Mouse (Mus musculus) lung, embryonic 15.5 days (tissue): ENCODE results near the gene Tdg. TPM values are rescaled to one million over a fixed set of nuclear protein-coding genes. Genes with fewer than 3 reads are reported as not detected.

Experiments used
- ATAC-seq: fragments of 200-750 bp; cut with Nextera tagmentation; 2 replicates; pipeline ENCODE4 v1.8.0; 2017; ENCODE audit warnings: moderate number of reproducible peaks, borderline replicate concordance; ENCODE audit not compliant: low FRiP score, low TSS enrichment; ENCODE audit errors: extremely low read depth
- H3K27ac ChIP-seq: fragments of 300-500 bp; sonication (generic); 2 replicates; pipeline ENCODE4 v1.5.1; 2015; ENCODE audit warnings: moderate library complexity, mild to moderate bottlenecking, inconsistent platforms
- H3K27me3 ChIP-seq: fragments of 300-500 bp; sonication (generic); 2 replicates; pipeline ENCODE4 v1.6.1; 2015; ENCODE audit warnings: inconsistent platforms
- H3K36me3 ChIP-seq: fragments of 300-500 bp; sonication (generic); 2 replicates; pipeline ENCODE4 v1.6.1; 2015; ENCODE audit warnings: inconsistent platforms
- H3K4me1 ChIP-seq: fragments of 300-500 bp; sonication (generic); 2 replicates; pipeline ENCODE4 v1.6.1; 2015; ENCODE audit warnings: inconsistent platforms
- H3K4me2 ChIP-seq: fragments of 300-500 bp; sonication (generic); 2 replicates; pipeline ENCODE4 v1.6.1; 2015; ENCODE audit warnings: inconsistent platforms, mild to moderate bottlenecking, moderate library complexity
- H3K4me3 ChIP-seq: fragments of 300-500 bp; sonication (generic); 2 replicates; pipeline ENCODE4 v1.5.1; 2015; ENCODE audit warnings: mild to moderate bottlenecking, inconsistent platforms
- H3K9ac ChIP-seq: fragments of 300-500 bp; sonication (generic); 2 replicates; pipeline ENCODE4 v1.6.1; 2015; ENCODE audit warnings: inconsistent platforms
- H3K9me3 ChIP-seq: fragments of 300-500 bp; sonication (generic); 2 replicates; pipeline ENCODE4 v1.6.1; 2016; ENCODE audit warnings: inconsistent platforms
- WGBS: fragments of 180-500 bp; shearing (Covaris S2); methylation state at CpG from one replicate; pipeline ENCODE4 v1.1.7; 2015; 5-methylcytosine and 5-hydroxymethylcytosine counted together
- polyA plus RNA-seq: library from polyadenylated mRNA; unstranded; fragments of >200 nt; fragmentation: Nextera tagmentation; extraction: Ambion mirVana; gene quantifications from 2 replicates; pipeline ENCODE4 v1.2.1, GENCODE M21; 2015

The Tdg gene
- polyA plus RNA-seq, 1 experiment from 2014 or later = 131 TPM

DNA sequence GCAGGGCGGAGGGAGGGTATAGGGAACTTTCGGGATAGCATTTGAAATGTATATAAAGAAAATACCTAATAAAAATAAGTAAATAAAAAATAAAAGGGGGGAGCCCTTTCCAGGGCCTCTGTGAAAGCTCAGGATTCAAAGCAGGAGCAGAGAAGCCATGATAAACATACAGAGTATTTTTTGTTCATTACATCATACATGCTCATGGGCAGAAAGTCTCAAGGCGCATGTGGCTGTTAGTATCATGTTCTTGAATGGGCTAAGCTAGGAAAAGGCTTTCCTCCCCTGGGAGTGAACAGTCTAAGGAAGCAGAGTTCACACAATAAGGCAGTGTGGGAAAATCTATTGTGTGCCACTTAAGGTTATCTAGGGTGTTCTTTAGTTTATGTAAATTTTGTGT, 6.7 kb downstream of the Tdg start:
- Histone ChIP-seq H3K4me1 (peaks cover 3% of the 10 kb centered on the region), H3K27me3 (no peaks in the 10 kb centered on the region), H3K9ac (no peak overlapping the region), H3K27ac (no peak overlapping the region), H3K9me3 (no peaks in the 10 kb centered on the region), H3K36me3 (peaks cover 60% of the 10 kb centered on the region), H3K4me2 (no peak overlapping the region), H3K4me3 (no peak overlapping the region)
- WGBS = 95% methylated on average over 3 of the region's 3 CpGs
- no peak for ATAC-seq

DNA sequence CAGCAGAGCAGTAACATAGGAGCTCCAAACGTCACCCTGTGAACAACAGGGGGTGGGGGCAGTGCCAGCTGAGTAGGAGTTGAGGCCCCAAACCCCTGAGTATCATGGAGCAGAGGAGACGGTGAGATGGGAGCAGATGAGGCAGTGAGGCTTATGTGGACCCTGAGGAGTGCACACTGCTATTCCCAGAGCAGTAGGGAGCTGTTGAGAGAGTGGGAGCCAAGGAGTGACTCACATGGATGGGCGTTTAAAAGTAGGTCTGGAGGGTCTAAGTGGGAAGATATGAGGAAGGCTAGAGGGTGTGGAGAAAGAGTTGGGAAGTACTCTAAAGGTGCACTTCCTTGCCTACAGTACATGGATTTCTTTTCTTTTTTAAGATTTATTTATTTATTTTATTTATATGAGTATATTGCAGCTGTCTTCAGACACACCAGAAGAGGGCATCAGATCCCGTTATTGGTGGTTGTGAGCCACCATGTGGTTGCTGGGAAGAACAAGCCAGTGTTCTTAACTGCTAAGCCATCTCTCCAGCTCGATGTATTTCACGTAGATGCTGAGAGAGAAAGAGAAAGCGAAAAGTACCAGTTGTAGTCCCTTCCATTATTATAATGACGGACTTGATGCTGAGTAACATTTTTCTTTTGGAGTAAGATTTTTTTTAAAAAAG, 9.5 kb downstream of the Tdg start:
- Histone ChIP-seq H3K27me3 (no peaks in the 10 kb centered on the region), H3K36me3 (peaks cover 68% of the 10 kb centered on the region), H3K4me1 (no peaks in the 10 kb centered on the region), H3K4me3 (no peak overlapping the region), H3K9ac (no peak overlapping the region), H3K9me3 (no peaks in the 10 kb centered on the region), H3K27ac (no peak overlapping the region), H3K4me2 (no peak overlapping the region)
- WGBS = 91% methylated on average over 8 of the region's 8 CpGs
- ATAC-seq = no peak

DNA sequence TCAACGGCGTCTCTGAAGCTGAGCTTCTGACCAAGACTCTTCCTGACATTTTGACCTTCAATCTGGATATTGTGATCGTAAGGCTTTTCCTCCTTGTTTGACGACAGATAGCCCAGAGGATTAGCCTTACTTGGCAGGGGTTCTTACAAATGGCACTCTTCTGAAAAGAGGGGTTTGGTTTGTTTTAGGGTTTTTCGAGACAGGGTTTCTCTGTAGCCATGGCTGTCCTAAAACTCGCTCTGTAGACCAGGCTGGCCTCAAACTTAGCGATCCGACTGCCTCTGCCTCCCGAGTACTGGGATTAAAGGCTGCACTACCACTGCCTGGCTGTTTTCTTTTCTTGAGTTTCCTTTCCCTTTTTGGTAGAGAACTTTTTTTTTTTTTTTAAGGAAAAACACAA, 11.9 kb downstream of the Tdg start:
- Histone ChIP-seq H3K4me3 (no peak overlapping the region), H3K9ac (no peak overlapping the region), H3K27me3 (no peaks in the 10 kb centered on the region), H3K36me3 (peaks cover 82% of the 10 kb centered on the region), H3K27ac (no peak overlapping the region), H3K4me1 (no peaks in the 10 kb centered on the region), H3K9me3 (no peaks in the 10 kb centered on the region), H3K4me2 (no peak overlapping the region)
- WGBS = 93% methylated on average over 9 of the region's 9 CpGs
- no peak for ATAC-seq

DNA sequence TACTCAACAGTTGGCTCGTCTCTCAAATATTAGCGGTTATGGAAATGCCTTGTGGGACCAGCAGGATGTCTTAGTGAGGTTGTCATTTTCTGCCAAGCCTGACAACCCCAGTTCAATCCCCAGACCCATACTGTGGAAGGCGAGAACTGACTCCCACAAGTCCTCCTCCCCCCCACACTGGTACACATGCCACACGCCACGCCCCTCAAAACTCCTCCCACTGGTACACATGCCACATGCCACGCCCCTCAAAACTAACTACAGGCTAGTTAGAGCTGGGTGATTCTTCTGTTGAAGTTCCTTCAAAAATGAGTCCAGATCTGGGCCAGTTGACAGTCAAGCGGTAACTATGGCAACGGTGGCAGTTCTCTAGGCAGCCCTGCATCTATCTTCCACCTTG, 16.5 kb downstream of the Tdg start:
- H3K4me3 ChIP-seq = no peak overlapping the region
- H3K27ac ChIP-seq = no peak overlapping the region
- H3K9ac ChIP-seq = no peak overlapping the region
- no peaks in the 10 kb centered on the region for H3K4me1 ChIP-seq
- H3K27me3 ChIP-seq = no peaks in the 10 kb centered on the region
- H3K9me3 ChIP-seq = no peaks in the 10 kb centered on the region
- WGBS = 93% methylated on average over 8 of the region's 8 CpGs
- ATAC-seq = no peak
- H3K4me2 ChIP-seq = no peak overlapping the region
- H3K36me3 ChIP-seq = peaks cover 69% of the 10 kb centered on the region

DNA sequence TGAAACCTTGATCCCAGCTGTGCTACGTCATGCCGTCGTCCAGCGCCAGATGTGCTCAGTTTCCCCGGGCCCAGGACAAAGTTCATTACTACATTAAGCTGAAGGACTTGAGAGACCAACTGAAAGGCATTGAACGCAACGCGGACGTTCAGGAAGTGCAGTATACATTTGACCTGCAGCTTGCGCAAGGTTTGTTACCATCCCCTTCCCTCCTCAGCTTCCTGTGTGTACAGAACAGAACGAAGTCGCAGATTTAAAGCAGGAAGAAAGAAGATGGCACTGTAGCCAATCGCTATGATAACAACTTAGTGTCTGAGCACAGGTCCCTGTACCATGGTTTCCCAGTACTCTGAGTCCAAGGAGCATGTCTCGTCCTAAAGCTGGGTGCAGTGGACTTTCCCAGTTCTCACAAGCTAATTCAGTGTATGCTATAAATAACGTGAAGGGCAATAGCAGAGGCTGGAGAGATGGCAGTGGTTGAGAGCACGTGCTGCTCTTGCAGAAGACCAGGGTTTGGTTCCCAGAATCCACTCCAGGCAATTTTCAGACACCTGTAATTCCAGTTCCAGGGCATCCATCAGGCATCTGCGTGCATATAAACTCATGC, 17.7 kb downstream of the Tdg start:
- Histone ChIP-seq H3K27ac (no peak overlapping the region), H3K36me3 (peaks cover 66% of the 10 kb centered on the region), H3K4me1 (no peaks in the 10 kb centered on the region), H3K9me3 (no peaks in the 10 kb centered on the region), H3K4me2 (no peak overlapping the region), H3K4me3 (no peak overlapping the region), H3K27me3 (no peaks in the 10 kb centered on the region), H3K9ac (no peak overlapping the region)
- WGBS = 71% methylated on average over 17 of the region's 17 CpGs
- no peak for ATAC-seq

DNA sequence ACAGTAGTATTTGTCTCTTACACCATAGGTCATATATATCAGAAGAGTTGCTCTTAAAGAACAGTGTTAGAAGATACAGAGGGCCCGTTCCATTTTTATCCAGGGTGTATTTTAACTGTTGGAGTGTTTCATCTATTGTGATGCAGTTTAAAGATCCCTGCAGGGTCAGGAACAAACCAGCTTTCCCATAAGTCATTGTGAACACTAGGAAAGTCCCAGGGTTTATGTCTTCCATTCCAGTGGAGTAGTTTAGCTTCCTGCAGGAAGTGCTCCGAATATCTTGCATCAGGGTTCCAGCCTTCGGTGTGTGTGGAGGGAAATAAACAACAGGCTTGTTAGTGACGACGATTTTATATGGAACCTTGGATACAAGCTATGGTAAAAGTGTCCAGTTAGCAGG, 21.6 kb downstream of the Tdg start:
- no peak for ATAC-seq
- no peaks in the 10 kb centered on the region for H3K9me3 ChIP-seq
- WGBS = 81% methylated on average over 5 of the region's 5 CpGs
- no peak overlapping the region for H3K9ac ChIP-seq
- H3K27me3 ChIP-seq = no peaks in the 10 kb centered on the region
- no peak overlapping the region for H3K27ac ChIP-seq
- H3K4me3 ChIP-seq = no peak overlapping the region
- peaks cover 35% of the 10 kb centered on the region for H3K36me3 ChIP-seq
- H3K4me2 ChIP-seq = no peak overlapping the region
- no peaks in the 10 kb centered on the region for H3K4me1 ChIP-seq

DNA sequence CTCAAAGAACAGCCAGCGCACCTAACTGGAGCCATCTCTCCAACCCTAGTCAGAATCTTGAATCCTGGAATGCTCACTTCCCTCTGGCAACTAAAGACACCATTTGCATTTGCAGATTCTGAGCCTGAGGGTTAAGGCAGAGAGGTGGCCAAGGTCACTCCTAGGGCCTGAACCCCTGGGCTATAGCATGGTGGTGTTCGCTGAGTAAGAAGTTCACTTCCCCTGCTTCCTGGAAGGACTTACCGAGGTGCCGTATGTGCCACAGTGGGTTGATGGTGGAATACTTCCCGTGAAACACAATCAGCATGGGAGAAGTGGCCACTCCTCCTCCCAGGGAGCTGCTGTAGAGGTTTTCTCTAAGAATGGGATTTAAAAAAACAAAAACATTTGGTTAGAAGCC, 23.0 kb downstream of the Tdg start:
- no peak for ATAC-seq
- 62% methylated on average over 5 of the region's 5 CpGs for WGBS
- no peaks in the 10 kb centered on the region for H3K27me3 ChIP-seq

DNA sequence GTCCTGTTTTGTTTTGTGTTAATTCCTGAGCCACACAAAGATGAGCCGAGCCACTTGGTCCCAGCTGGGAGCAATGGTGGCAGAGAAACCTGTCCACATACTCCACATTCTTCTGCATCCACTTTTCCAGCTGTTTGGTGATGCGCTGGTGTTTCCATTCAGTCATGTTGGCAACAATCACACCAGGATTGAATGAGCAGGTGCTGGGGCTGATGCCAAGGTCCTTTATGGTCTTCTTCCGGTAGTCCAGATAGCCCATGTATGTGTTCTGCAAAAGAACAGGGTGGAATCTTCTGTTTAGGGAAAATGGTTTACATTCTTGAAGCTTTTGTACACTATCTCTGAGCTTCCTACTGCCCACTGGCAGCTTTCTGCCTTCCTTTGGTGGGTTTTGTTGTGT, 25.0 kb downstream of the Tdg start:
- ATAC-seq = no peak
- Histone ChIP-seq H3K9ac (no peak overlapping the region), H3K36me3 (peaks cover 17% of the 10 kb centered on the region), H3K4me2 (no peak overlapping the region), H3K27me3 (no peaks in the 10 kb centered on the region), H3K9me3 (no peaks in the 10 kb centered on the region), H3K4me1 (no peaks in the 10 kb centered on the region), H3K27ac (no peak overlapping the region), H3K4me3 (no peak overlapping the region)
- WGBS = 70% methylated on average over 3 of the region's 3 CpGs

More for the DNA sequence above, 23.0 kb downstream of the Tdg start:
- Histone ChIP-seq H3K4me2 (no peak overlapping the region), H3K27ac (no peak overlapping the region), H3K4me3 (no peak overlapping the region), H3K9me3 (no peaks in the 10 kb centered on the region), H3K36me3 (peaks cover 22% of the 10 kb centered on the region), H3K9ac (no peak overlapping the region), H3K4me1 (no peaks in the 10 kb centered on the region)

DNA sequence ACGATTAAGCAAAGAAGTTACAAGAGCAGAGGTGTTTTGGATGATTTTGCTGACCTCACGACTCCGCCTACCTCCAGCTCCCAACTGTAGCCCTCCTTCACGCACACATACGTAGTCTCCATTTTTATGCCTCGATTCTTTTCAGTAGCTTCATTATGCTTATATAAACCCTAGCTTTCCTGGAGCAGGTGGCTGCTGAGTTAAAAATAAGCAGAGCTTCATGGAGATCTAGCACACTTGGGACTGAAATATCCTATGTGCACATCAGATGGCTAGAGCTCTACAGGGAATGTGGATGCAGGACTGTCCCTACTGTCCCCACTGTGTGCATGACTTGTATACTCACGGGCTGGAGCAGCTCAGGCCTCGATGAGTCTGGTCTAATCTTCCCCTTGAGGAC, 32.2 kb downstream of the Tdg start:
- 81% methylated on average over 8 of the region's 8 CpGs for WGBS
- H3K9ac ChIP-seq = no peak overlapping the region
- H3K36me3 ChIP-seq = no peaks in the 10 kb centered on the region
- H3K27ac ChIP-seq = no peak overlapping the region
- no peak overlapping the region for H3K4me3 ChIP-seq
- ATAC-seq = no peak
- no peaks in the 10 kb centered on the region for H3K9me3 ChIP-seq
- H3K27me3 ChIP-seq = no peaks in the 10 kb centered on the region
- H3K4me2 ChIP-seq = no peak overlapping the region
- no peaks in the 10 kb centered on the region; the same call in 1 of the 2 replicates for H3K4me1 ChIP-seq

DNA sequence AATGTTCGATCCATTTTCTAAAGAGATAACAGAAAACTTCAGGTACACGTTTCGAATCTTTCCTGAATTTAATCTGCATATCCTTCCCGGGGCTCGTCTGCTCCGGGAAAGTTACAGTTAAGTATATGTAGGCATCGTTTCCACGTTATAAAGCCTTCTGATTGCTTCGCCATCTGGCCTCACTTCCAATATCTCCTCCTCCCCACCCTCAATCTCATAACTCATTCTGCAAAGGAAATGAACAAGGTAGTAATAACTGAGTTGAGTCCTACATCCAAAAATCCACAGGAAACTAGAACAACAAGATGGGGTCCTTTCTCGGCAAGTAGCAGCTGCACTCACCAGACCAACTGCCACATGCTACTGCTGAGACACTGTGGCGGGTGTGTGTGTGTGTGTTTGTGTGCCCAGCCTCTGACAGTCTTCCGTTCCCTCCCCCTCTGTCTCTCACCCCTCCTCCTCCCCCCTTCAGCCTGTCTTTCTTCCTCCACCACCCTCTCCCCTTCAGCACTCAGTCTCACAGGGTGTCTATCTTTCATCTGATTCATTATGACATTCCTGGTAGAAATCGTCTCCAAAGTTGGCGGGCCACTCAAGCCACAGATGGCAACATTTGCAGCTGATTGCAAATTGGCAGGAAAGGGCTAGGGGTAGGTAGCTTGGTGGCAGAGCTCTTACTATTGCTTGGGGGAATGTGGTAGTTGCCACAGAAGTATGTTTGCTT, 32.8 kb downstream of the Tdg start:
- H3K36me3 ChIP-seq = no peaks in the 10 kb centered on the region
- no peak overlapping the region for H3K4me3 ChIP-seq
- 60% methylated on average over 14 of the region's 14 CpGs for WGBS
- no peak overlapping the region for H3K9ac ChIP-seq
- no peaks in the 10 kb centered on the region for H3K9me3 ChIP-seq
- no peaks in the 10 kb centered on the region for H3K27me3 ChIP-seq
- no peak overlapping the region for H3K4me2 ChIP-seq
- H3K27ac ChIP-seq = no peak overlapping the region
- ATAC-seq = no peak
- no peaks in the 10 kb centered on the region; the same call in 1 of the 2 replicates for H3K4me1 ChIP-seq

DNA sequence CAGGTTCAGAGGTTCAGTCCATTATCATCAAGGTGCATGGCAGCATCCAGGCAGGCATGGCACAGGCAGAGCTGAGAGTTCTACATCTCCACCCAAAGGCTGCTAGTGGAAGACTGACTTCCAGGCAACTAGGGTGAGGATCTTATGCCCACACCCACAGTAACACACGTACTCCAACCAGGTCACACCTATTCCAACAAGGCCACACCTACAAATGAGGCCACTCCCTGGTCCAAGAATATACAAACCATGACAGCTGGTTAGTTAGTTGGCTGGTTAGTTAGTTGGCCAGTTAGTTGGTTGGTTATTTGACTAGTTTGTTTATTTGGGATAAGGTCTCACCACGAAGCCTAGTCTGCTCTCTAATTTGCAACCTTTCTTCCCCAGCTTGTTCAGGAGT, 33.7 kb downstream of the Tdg start:
- no peaks in the 10 kb centered on the region; the same call in 1 of the 2 replicates for H3K4me1 ChIP-seq

DNA sequence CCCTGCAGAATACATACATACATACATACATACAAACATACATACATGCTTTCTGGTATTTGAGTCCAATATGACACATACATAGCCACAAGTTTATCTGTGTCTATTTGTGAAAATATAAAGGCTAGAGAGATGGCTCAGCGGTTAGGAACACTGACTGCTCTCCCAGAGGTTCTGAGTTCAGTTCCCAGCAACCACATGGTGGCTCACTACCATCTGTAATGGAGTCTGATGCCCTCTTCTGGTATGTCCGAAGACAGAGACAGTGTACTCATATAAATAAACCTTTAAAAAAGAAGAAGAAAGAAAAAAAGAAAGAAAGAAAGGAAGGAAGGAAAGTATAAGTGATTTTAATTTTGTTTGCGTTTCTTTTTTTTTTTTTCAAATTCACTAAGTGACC, 36.3 kb downstream of the Tdg start:
- Histone ChIP-seq H3K4me1 (no peaks in the 10 kb centered on the region; the same call in 1 of the 2 replicates), H3K4me3 (no peak overlapping the region), H3K27me3 (no peaks in the 10 kb centered on the region), H3K9me3 (no peaks in the 10 kb centered on the region), H3K27ac (no peak overlapping the region), H3K4me2 (no peak overlapping the region), H3K36me3 (no peaks in the 10 kb centered on the region), H3K9ac (no peak overlapping the region)
- ATAC-seq = no peak
- 46% methylated on average over 3 of the region's 3 CpGs for whole genome bisulfite sequencing

More for the DNA sequence above, 33.7 kb downstream of the Tdg start:
- Histone ChIP-seq H3K27ac (no peak overlapping the region), H3K4me2 (no peak overlapping the region), H3K36me3 (no peaks in the 10 kb centered on the region), H3K9me3 (no peaks in the 10 kb centered on the region), H3K4me3 (no peak overlapping the region), H3K27me3 (no peaks in the 10 kb centered on the region), H3K9ac (no peak overlapping the region)
- WGBS = 66% methylated on average over 2 of the region's 2 CpGs
- ATAC-seq = no peak
